Mouse (Mus musculus) hematopoietic stem cell, adult 5-6 weeks (primary cell): ENCODE measurements around the gene Kat5. TPM values are rescaled to one million over a fixed set of nuclear protein-coding genes. Genes with fewer than 3 reads are reported as not detected.

Source experiments
- ATAC-seq, 2 experiments: fragments of 125-278 bp in 1 of 2; replicated peaks in 1 of 2; 2 replicates each; pipeline ENCODE4 v1.8.0; 2016 to 2017; ENCODE audit warnings: inconsistent platforms in 2 of 2, mild to moderate bottlenecking in 2 of 2, moderate number of reproducible peaks in 2 of 2, low read depth in 1 of 2, moderate TSS enrichment in 1 of 2; ENCODE audit not compliant: low FRiP score in 2 of 2, poor library complexity in 2 of 2, severe bottlenecking in 2 of 2, insufficient read depth in 1 of 2, low TSS enrichment in 1 of 2
- total RNA-seq: library from RNA; stranded (forward); fragments of 172-1452, 232-1000 nt; gene quantifications from 2 replicates; pipeline ENCODE4 v1.2.3, GENCODE M21; 2017

Kat5 gene
- total RNA-seq, 1 experiment from 2014 or later = 67.9 TPM

- 0 out of 4 replicates have a peak, but pooled peaks of 1 of the 2 experiments have one; percentile 26 for ATAC-seq
Measured at GRCm38 (mm10) chr19:5560457-5561041, 49.5 kb downstream of the Kat5 start, which contains the start of gene Ovol1. Gene Ovol1, minus strand, starts transcription at chr19:5560646.

GRCm38 (mm10) chr19:5559631-5560456 lies 50.2 kb downstream of the Kat5 start:
- ATAC-seq = 0 out of 4 replicates have a peak, but pooled peaks of 1 of the 2 experiments have one; percentile 12

- no peak for ATAC-seq
Measured at GRCm38 (mm10) chr19:5559229-5559628, 50.8 kb downstream of the Kat5 start.

- no peak for ATAC-seq
Measured at GRCm38 (mm10) chr19:5558770-5559169, 51.3 kb downstream of the Kat5 start.

- ATAC-seq = no peak
Measured at GRCm38 (mm10) chr19:5558169-5558568, 51.9 kb downstream of the Kat5 start.

GRCm38 (mm10) chr19:5554212-5554611 lies 55.8 kb downstream of the Kat5 start:
- ATAC-seq = no peak

- no peak for ATAC-seq
Measured at GRCm38 (mm10) chr19:5553802-5554201, 56.2 kb downstream of the Kat5 start.

Other genes with a start within 250 kb of the Kat5 start
- gene Eif1ad, start 243.5 kb downstream of the Kat5 start, total RNA-seq = 38.1 and 49.7 TPM in 2 replicates
- 43.0 and 51.5 TPM in 2 replicates for gene Banf1, start 243.1 kb downstream of the Kat5 start, total RNA-seq
- 75.2 and 88.4 TPM in 2 replicates for gene Sart1, start 221.5 kb downstream of the Kat5 start, total RNA-seq
- gene Tsga10ip, start 207.7 kb downstream of the Kat5 start, total RNA-seq = 0.30 TPM in 1 of 2 replicates, not detected in the other
- gene Drap1, start 185.3 kb downstream of the Kat5 start, total RNA-seq = 107 and 122 TPM in 2 replicates
- 14.3 and 15.6 TPM in 2 replicates for gene AI837181, start 185.1 kb downstream of the Kat5 start, total RNA-seq
- 1.3 and 4.2 TPM in 2 replicates for gene Fosl1, start 162.7 kb downstream of the Kat5 start, total RNA-seq
- gene Ccdc85b, start 152.3 kb downstream of the Kat5 start, total RNA-seq = 2.3 and 4.1 TPM in 2 replicates
- gene Fibp, start 149.6 kb downstream of the Kat5 start, total RNA-seq = 128 and 159 TPM in 2 replicates
- 8.1 and 20.7 TPM in 2 replicates for gene Ctsw, start 141.7 kb downstream of the Kat5 start, total RNA-seq
- 1.2 TPM in 1 of 2 replicates, not detected in the other for gene Efemp2, start 136.3 kb downstream of the Kat5 start, total RNA-seq
- 7.9 and 12.0 TPM in 2 replicates for gene Mus81, start 121.8 kb downstream of the Kat5 start, total RNA-seq
- gene Cfl1, start 119.8 kb downstream of the Kat5 start, total RNA-seq = 878 and 953 TPM in 2 replicates
- 0.69 and 2.8 TPM in 2 replicates for gene 1700020D05Rik, start 106.5 kb downstream of the Kat5 start, total RNA-seq
- gene Snx32, start 99.7 kb downstream of the Kat5 start, total RNA-seq = 3.2 and 4.4 TPM in 2 replicates
- gene Ovol1, start 49.6 kb downstream of the Kat5 start, total RNA-seq = not detected in 2 replicates
- gene Ap5b1, start 42.2 kb downstream of the Kat5 start, total RNA-seq = 6.5 and 6.8 TPM in 2 replicates
- 47.9 and 73.0 TPM in 2 replicates for gene Rnaseh2c, start 8.4 kb downstream of the Kat5 start, total RNA-seq
- 44.7 and 74.6 TPM in 2 replicates for gene Rela, start 27.2 kb upstream of the Kat5 start, total RNA-seq
- gene Sipa1, start 53.5 kb upstream of the Kat5 start, total RNA-seq = 33.0 and 33.8 TPM in 2 replicates
- 23.9 and 34.3 TPM in 2 replicates for gene Map3k11, start 78.5 kb upstream of the Kat5 start, total RNA-seq
- gene Pcnx3, start 78.7 kb upstream of the Kat5 start, total RNA-seq = 21.0 and 21.2 TPM in 2 replicates
- 0.75 TPM in 1 of 2 replicates, not detected in the other for gene Kcnk7, start 94.1 kb upstream of the Kat5 start, total RNA-seq
- 29.5 and 51.2 TPM in 2 replicates for gene Ehbp1l1, start 116.1 kb upstream of the Kat5 start, total RNA-seq
- 22.8 and 27.0 TPM in 2 replicates for gene Fam89b, start 119.4 kb upstream of the Kat5 start, total RNA-seq
- 23.5 and 46.0 TPM in 2 replicates for gene Ltbp3, start 130.7 kb upstream of the Kat5 start, total RNA-seq
- 22.5 and 30.9 TPM in 2 replicates for gene Scyl1, start 161.2 kb upstream of the Kat5 start, total RNA-seq